Mouse (Mus musculus): Measurements from ENCODE around the gene Gm5431.
A peak's percentile ranks its signal among the peaks of the same experiment; 100 is the strongest.
"Not testable (repeated sequence)": the region's sequence is repeated elsewhere in the genome, so short reads cannot be mapped to it uniquely, and the experiment has no call there.

The Gm5431 gene

GRCm38 (mm10) chr11:48902021-48902420, at the start of gene Gm5431:
Gm5431 (minus strand) TSS chr11:48902214.
- peak in 1 of 2 experiments; percentile 24 for DNase-seq (ENCODE audit: low spot score in 2 of 2)

- not testable (repeated sequence) for DNase-seq (ENCODE audit: low spot score in 2 of 2)
Observed at GRCm38 (mm10) chr11:48946090-48946489, 44.1 kb upstream of the Gm5431 start, which contains the start of gene Psme2b. Psme2b (minus strand) TSS chr11:48946190.

- not testable (repeated sequence) for DNase-seq (ENCODE audit: low spot score in 2 of 2)
Observed at GRCm38 (mm10) chr11:48939286-48939685, 37.3 kb upstream of the Gm5431 start.

GRCm38 (mm10) chr11:48935291-48935690, 33.3 kb upstream of the Gm5431 start:
- peak in 1 of 2 experiments; percentile 22 for DNase-seq (ENCODE audit: low spot score in 2 of 2)

GRCm38 (mm10) chr11:48933923-48934322, 31.9 kb upstream of the Gm5431 start:
- not testable (repeated sequence) for DNase-seq (ENCODE audit: low spot score in 2 of 2)

GRCm38 (mm10) chr11:48933422-48933821, 31.4 kb upstream of the Gm5431 start:
- DNase-seq (ENCODE audit: low spot score in 2 of 2) = peak in 1 of 2 experiments; percentile 22

- DNase-seq (ENCODE audit: low spot score in 2 of 2) = not testable (repeated sequence)
Observed at GRCm38 (mm10) chr11:48928068-48928467, 26.1 kb upstream of the Gm5431 start.

GRCm38 (mm10) chr11:48926437-48926836, 24.4 kb upstream of the Gm5431 start:
- not testable (repeated sequence) for DNase-seq (ENCODE audit: low spot score in 2 of 2)

GRCm38 (mm10) chr11:48923818-48924217, 21.8 kb upstream of the Gm5431 start:
- not testable (repeated sequence) for DNase-seq (ENCODE audit: low spot score in 2 of 2)

GRCm38 (mm10) chr11:48918380-48918779, 16.4 kb upstream of the Gm5431 start:
- no peak for DNase-seq (ENCODE audit: low spot score in 2 of 2)

- no peak for DNase-seq (ENCODE audit: low spot score in 2 of 2)
Observed at GRCm38 (mm10) chr11:48913611-48914010, 11.6 kb upstream of the Gm5431 start.

- no peak for DNase-seq (ENCODE audit: low spot score in 2 of 2)
Observed at GRCm38 (mm10) chr11:48908459-48908858, 6.4 kb upstream of the Gm5431 start.

- peak in 1 of 2 experiments; percentile 32 for DNase-seq (ENCODE audit: low spot score in 2 of 2)
Observed at GRCm38 (mm10) chr11:48901567-48901930, 465 bp downstream of the Gm5431 start.

GRCm38 (mm10) chr11:48900654-48901566, 1.1 kb downstream of the Gm5431 start:
- peak in 1 of 2 experiments; percentile 43 for DNase-seq (ENCODE audit: low spot score in 2 of 2)

GRCm38 (mm10) chr11:48898812-48899431, 3.1 kb downstream of the Gm5431 start:
- DNase-seq (ENCODE audit: low spot score in 2 of 2) = no peak

GRCm38 (mm10) chr11:48876680-48877079, 25.3 kb downstream of the Gm5431 start:
- DNase-seq (ENCODE audit: low spot score in 2 of 2) = no peak

- DNase-seq (ENCODE audit: low spot score in 2 of 2) = not testable (repeated sequence)
Observed at GRCm38 (mm10) chr11:48875343-48875837, 26.6 kb downstream of the Gm5431 start.

GRCm38 (mm10) chr11:48874465-48874864, 27.5 kb downstream of the Gm5431 start:
- DNase-seq (ENCODE audit: low spot score in 2 of 2) = peak; percentile 60 to 73

GRCm38 (mm10) chr11:48873591-48874290, 28.3 kb downstream of the Gm5431 start:
- DNase-seq (ENCODE audit: low spot score in 2 of 2) = no peak

- DNase-seq (ENCODE audit: low spot score in 2 of 2) = no peak
Observed at GRCm38 (mm10) chr11:48872695-48873300, 29.2 kb downstream of the Gm5431 start.

- DNase-seq (ENCODE audit: low spot score in 2 of 2) = peak; percentile 30 to 41
Observed at GRCm38 (mm10) chr11:48871817-48872541, 30.0 kb downstream of the Gm5431 start.
